Mouse (Mus musculus): ENCODE measurements around the gene Ttn.
A peak's percentile ranks its signal among the peaks of the same experiment; 100 is the strongest.

- TF ChIP-seq POLR2A (IDR thresholded peaks at IDR 0.05; ENCODE audit: insufficient read length, low read depth) (no peak), E2F4 (IDR thresholded peaks at IDR 0.05; ENCODE audit: insufficient read depth) (no peak), MAX (IDR thresholded peaks at IDR 0.05; ENCODE audit: low read depth) (no peak), CEBPB (IDR thresholded peaks at IDR 0.05; ENCODE audit: insufficient read depth, poor library complexity, severe bottlenecking) (no peak), POLR2AphosphoS2 (IDR thresholded peaks at IDR 0.05; ENCODE audit: insufficient read length, low read depth) (peak; percentile 54), TCF3 (IDR thresholded peaks at IDR 0.05; ENCODE audit: insufficient read length, low read depth) (no peak), USF1 (IDR thresholded peaks at IDR 0.05; ENCODE audit: low read depth) (no peak), TCF12 (IDR thresholded peaks at IDR 0.05; ENCODE audit: insufficient read depth, poor library complexity, severe bottlenecking) (no peak), MYOG (IDR thresholded peaks at IDR 0.05; ENCODE audit: control insufficient read depth in 1 of 3, insufficient read depth in 1 of 3, insufficient read length in 2 of 3, low read depth in 2 of 3) (no peak)
Measured at GRCm38 (mm10) chr2:76908705-76909457, 73.5 kb downstream of the Ttn start.
